Mouse (Mus musculus) lung, embryonic 14.5 days (tissue): Measurements from ENCODE around the gene Slc29a2. TPM values are rescaled to one million over a fixed set of nuclear protein-coding genes. Genes with fewer than 3 reads are reported as not detected.

Experiments
- ATAC-seq: fragments of 200-750 bp; cut with Nextera tagmentation; 2 replicates; pipeline ENCODE4 v1.8.0; 2017; ENCODE audit warnings: mild to moderate bottlenecking, moderate TSS enrichment, moderate library complexity; ENCODE audit not compliant: insufficient read depth
- DNase-seq: peaks from one replicate; pipeline ENCODE4 v3.0.0-alpha.2; 2015
- H3K27ac ChIP-seq: fragments of 300-500 bp; sonication (generic); 2 replicates; pipeline ENCODE4 v1.5.1; 2014; ENCODE audit warnings: low read depth, mild to moderate bottlenecking, moderate library complexity
- H3K27me3 ChIP-seq: fragments of 300-500 bp; sonication (generic); 2 replicates; pipeline ENCODE4 v1.6.1; 2014; ENCODE audit warnings: low read length, control low read depth; ENCODE audit not compliant: insufficient read depth
- H3K36me3 ChIP-seq: fragments of 300-500 bp; sonication (generic); 2 replicates; pipeline ENCODE4 v1.6.1; 2014; ENCODE audit warnings: control low read depth; ENCODE audit not compliant: insufficient read depth
- H3K4me1 ChIP-seq: fragments of 300-500 bp; sonication (generic); 2 replicates; pipeline ENCODE4 v1.6.1; 2014; ENCODE audit warnings: antibody characterized with exemption, control low read depth; ENCODE audit not compliant: insufficient read depth
- H3K4me2 ChIP-seq: fragments of 300-500 bp; sonication (generic); 2 replicates; pipeline ENCODE4 v1.6.1; 2014; ENCODE audit warnings: mild to moderate bottlenecking
- H3K4me3 ChIP-seq: fragments of 300-500 bp; sonication (generic); 2 replicates; pipeline ENCODE4 v1.5.1; 2014; ENCODE audit warnings: low read depth, low read length
- H3K9ac ChIP-seq: fragments of 300-500 bp; sonication (generic); 2 replicates; pipeline ENCODE4 v1.6.1; 2014
- H3K9me3 ChIP-seq: fragments of 300-500 bp; sonication (generic); 2 replicates; pipeline ENCODE4 v1.6.1; 2016; ENCODE audit warnings: low read depth, low read length, control low read depth
- CTCF ChIP-seq: IDR thresholded peaks from 2 replicates; pipeline ENCODE4 v1.5.1; 2016; ENCODE audit warnings: antibody characterized with exemption, low read depth
- WGBS: fragments of 180-500 bp; shearing (Covaris S2); extraction: QIAGEN DNeasy Blood & Tissue Kit; methylation state at CpG from one replicate; pipeline ENCODE4 v1.1.7; 2014; 5-methylcytosine and 5-hydroxymethylcytosine counted together
- polyA plus RNA-seq: library from polyadenylated mRNA; unstranded; fragments of >200 nt; fragmentation: Nextera tagmentation; extraction: Ambion mirVana; gene quantifications from 2 replicates; pipeline ENCODE4 v1.2.1, GENCODE M21; 2014

Slc29a2 gene
- polyA plus RNA-seq, 1 experiment from 2014 or later = 3.4 TPM

- peak; percentile 52 for ATAC-seq
- no peaks in the 10 kb centered on the region for H3K27me3 ChIP-seq
- peak overlapping the region; percentile 41 for H3K4me2 ChIP-seq
- peak; percentile 69 for DNase-seq
- no peaks in the 10 kb centered on the region for H3K36me3 ChIP-seq
- 8% methylated on average over 10 of the region's 10 CpGs for WGBS
- peak overlapping the region; percentile 28; the same call in 1 of the 2 replicates for H3K9ac ChIP-seq
- no peak for TF ChIP-seq CTCF
- no peaks in the 10 kb centered on the region for H3K9me3 ChIP-seq
- peaks cover 40% of the 10 kb centered on the region for H3K4me1 ChIP-seq
- H3K4me3 ChIP-seq = no peak overlapping the region
- H3K27ac ChIP-seq = peak overlapping the region; percentile 90
Observed at GRCm38 (mm10) chr19:5058801-5059771, 35.4 kb downstream of the Slc29a2 start.

GRCm38 (mm10) chr19:5060365-5061330 is 37.0 kb downstream of the Slc29a2 start:
- peak; percentile 84 for DNase-seq
- TF ChIP-seq CTCF = no peak
- H3K36me3 ChIP-seq = no peaks in the 10 kb centered on the region
- H3K4me2 ChIP-seq = peak overlapping the region; percentile 25; the same call in 1 of the 2 replicates
- no peaks in the 10 kb centered on the region for H3K9me3 ChIP-seq
- ATAC-seq = peak; percentile 48
- H3K27ac ChIP-seq = peak overlapping the region; percentile 90
- H3K9ac ChIP-seq = no peak overlapping the region
- H3K4me3 ChIP-seq = no peak overlapping the region
- peaks cover 49% of the 10 kb centered on the region for H3K4me1 ChIP-seq
- 22% methylated on average over 5 of the region's 5 CpGs for WGBS
- H3K27me3 ChIP-seq = no peaks in the 10 kb centered on the region

- H3K36me3 ChIP-seq = no peaks in the 10 kb centered on the region
- TF ChIP-seq CTCF = no peak
- H3K9me3 ChIP-seq = no peaks in the 10 kb centered on the region
- H3K9ac ChIP-seq = no peak overlapping the region
- ATAC-seq (no peak), DNase-seq (no peak)
- 75% methylated on average over 5 of the region's 5 CpGs for WGBS
- no peak overlapping the region for H3K4me3 ChIP-seq
- no peak overlapping the region for H3K4me2 ChIP-seq
- H3K27me3 ChIP-seq = peaks cover 3% of the 10 kb centered on the region; the same call in 1 of the 2 replicates
- peaks cover 50% of the 10 kb centered on the region for H3K4me1 ChIP-seq
- no peak overlapping the region for H3K27ac ChIP-seq
Observed at GRCm38 (mm10) chr19:5062041-5062440, 38.4 kb downstream of the Slc29a2 start.

DNA sequence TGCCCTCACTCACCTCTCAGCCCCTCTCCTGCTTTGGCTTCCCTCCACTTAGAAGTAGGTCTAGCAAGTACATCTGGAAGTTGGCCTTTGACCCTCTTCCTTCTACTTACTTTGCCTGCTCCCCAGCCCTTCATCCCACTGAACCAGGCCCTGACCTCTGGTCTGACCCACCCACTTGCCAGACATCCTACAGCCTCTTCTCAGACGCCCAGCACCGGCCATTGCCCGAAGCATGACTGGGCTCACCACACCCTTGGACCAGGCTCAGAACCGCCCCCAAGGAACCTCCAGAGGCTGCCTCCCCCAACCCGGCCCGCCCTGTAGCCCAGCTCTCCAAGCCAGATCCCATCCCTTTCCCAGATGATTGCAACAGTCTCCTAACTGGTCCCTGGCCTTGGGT is 38.8 kb downstream of the Slc29a2 start:
- TF ChIP-seq CTCF = no peak
- peaks cover 7% of the 10 kb centered on the region; the same call in 1 of the 2 replicates for H3K27me3 ChIP-seq
- WGBS = 68% methylated on average over 6 of the region's 6 CpGs
- no peak overlapping the region for H3K4me2 ChIP-seq
- no peak overlapping the region for H3K27ac ChIP-seq
- H3K9ac ChIP-seq = no peak overlapping the region
- ATAC-seq (no peak), DNase-seq (no peak)
- H3K4me1 ChIP-seq = peaks cover 53% of the 10 kb centered on the region
- H3K9me3 ChIP-seq = no peaks in the 10 kb centered on the region
- no peaks in the 10 kb centered on the region for H3K36me3 ChIP-seq
- H3K4me3 ChIP-seq = no peak overlapping the region

DNA sequence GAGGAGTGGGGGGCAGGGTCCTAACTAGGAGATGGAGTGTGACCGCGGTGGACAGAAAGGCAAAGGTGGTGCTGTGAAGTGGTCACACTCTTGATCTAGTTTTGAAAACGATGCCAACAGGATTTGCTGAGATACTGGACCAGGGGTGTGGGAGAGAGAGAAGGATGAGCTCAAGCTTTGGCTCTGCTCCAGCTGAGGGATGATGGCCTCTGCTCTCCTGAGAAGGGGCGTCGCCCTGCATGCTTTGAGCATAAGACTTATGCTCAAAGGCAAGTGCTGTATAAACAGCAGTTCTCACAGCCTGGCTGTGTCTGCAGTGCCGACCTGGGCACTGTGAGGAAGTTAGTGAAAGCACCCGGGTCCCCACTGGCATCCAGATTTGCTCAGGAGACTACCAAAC is 41.4 kb downstream of the Slc29a2 start:
- no peaks in the 10 kb centered on the region for H3K9me3 ChIP-seq
- peak overlapping the region; percentile 2; the same call in 1 of the 2 replicates for H3K27ac ChIP-seq
- H3K36me3 ChIP-seq = no peaks in the 10 kb centered on the region
- H3K4me2 ChIP-seq = 0 out of 2 replicates have a peak overlapping the region, but pooled peaks have one; percentile 10
- peaks cover 24% of the 10 kb centered on the region; the same call in 1 of the 2 replicates for H3K27me3 ChIP-seq
- no peak overlapping the region for H3K4me3 ChIP-seq
- peak; percentile 69 for DNase-seq
- ATAC-seq = no peak
- no peak overlapping the region for H3K9ac ChIP-seq
- 27% methylated on average over 7 of the region's 7 CpGs for WGBS
- no peak for TF ChIP-seq CTCF
- peaks cover 36% of the 10 kb centered on the region for H3K4me1 ChIP-seq

- peaks cover 32% of the 10 kb centered on the region; the same call in 1 of the 2 replicates for H3K27me3 ChIP-seq
- H3K4me2 ChIP-seq = peak overlapping the region; percentile 77
- DNase-seq (peak; percentile 77), ATAC-seq (peak; percentile 2)
- H3K4me3 ChIP-seq = peak overlapping the region; percentile 62
- H3K4me1 ChIP-seq = peaks cover 27% of the 10 kb centered on the region
- H3K9me3 ChIP-seq = no peaks in the 10 kb centered on the region
- TF ChIP-seq CTCF = no peak
- peak overlapping the region; percentile 76 for H3K9ac ChIP-seq
- peak overlapping the region; percentile 95 for H3K27ac ChIP-seq
- H3K36me3 ChIP-seq = no peaks in the 10 kb centered on the region
- 4% methylated on average over 15 of the region's 15 CpGs for WGBS
Observed at GRCm38 (mm10) chr19:5067040-5067799, 43.6 kb downstream of the Slc29a2 start.
